Mouse (Mus musculus) c-Kit-positive CD71-positive TER-119-positive erythroid progenitor cells, embryonic 14.5 days (primary cell): Measurements from ENCODE around the gene Fam221b.

ENCODE experiments used
- DNase-seq: peaks from one replicate; pipeline ENCODE4 v3.0.0-alpha.2; 2013; ENCODE audit warnings: low spot score

The Fam221b gene

DNA sequence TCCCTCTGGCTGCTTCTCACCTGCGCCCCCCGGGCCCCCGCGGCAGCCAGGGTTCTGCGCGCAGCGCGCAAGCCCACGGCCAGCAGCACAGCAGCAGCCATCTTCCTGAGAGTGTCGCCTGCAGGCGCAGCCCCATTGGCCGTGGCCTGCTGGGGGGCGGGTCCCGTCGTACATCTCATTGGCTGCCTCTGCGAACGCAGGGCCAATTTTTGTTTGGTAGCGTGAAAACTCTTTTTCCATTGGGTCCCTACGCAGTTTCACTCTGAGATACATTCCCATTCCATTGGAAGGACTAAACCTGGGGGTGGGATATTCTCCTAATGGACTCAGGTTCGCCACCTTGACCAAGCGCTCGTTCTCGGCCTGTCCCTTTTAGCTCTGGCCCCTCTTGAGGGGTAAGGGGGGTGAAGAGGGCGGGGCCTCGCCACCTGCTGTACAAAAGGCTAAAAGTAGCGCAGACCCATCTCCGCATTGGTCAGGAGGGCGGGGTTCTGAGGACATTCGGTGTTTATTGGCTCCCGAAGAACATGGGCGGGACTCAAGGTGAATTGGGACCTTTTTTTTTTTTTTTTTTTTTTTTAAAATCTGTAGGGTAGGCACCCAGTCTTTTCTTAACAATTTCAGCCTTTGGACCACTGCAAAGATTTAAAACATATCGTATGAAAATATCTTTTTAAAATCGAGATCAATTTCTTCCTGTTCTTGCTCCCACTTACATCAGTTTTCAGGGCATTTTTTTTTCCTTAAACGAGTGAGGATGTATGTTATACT lies 12.4 kb downstream of the Fam221b start, which contains the start of gene Hint2:
Gene Hint2 (minus strand): TSS at position 128 of the 771 bp plus-strand sequence.
- DNase-seq: peak; percentile 93

DNA sequence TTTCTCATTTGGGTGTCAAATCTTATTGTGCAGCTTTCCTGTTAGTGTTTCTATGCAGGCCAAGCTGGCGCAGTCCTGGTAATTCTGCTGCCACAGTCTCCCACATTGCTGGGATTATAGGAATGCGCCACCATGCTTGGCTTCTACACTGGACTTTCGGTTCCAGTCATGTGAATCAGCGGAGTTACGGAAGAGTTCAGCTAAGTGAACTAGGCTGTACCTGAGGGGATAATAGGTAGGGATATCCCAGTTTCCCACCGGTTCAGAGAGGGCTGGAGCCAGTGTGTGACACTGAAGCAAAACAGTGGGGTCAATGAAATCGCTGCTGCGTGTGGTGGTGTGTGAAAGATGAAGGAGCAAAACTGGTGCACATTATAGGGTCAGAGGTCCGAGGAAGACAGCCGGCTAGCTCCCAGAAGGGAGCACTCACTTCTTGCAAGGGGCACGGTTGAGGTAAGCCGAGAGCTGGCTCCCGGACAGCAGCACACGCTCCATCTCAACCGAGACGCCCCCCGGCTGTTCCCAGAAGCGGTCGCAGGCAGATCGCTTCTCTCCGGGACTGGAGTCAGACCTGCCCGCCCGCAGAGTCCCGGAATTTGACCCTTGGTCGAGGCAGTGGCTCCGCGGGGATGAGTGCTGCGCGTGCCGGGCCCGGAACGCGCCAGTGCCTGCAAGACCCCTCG lies 13.1 kb downstream of the Fam221b start:
- DNase-seq: peak; percentile 27

DNA sequence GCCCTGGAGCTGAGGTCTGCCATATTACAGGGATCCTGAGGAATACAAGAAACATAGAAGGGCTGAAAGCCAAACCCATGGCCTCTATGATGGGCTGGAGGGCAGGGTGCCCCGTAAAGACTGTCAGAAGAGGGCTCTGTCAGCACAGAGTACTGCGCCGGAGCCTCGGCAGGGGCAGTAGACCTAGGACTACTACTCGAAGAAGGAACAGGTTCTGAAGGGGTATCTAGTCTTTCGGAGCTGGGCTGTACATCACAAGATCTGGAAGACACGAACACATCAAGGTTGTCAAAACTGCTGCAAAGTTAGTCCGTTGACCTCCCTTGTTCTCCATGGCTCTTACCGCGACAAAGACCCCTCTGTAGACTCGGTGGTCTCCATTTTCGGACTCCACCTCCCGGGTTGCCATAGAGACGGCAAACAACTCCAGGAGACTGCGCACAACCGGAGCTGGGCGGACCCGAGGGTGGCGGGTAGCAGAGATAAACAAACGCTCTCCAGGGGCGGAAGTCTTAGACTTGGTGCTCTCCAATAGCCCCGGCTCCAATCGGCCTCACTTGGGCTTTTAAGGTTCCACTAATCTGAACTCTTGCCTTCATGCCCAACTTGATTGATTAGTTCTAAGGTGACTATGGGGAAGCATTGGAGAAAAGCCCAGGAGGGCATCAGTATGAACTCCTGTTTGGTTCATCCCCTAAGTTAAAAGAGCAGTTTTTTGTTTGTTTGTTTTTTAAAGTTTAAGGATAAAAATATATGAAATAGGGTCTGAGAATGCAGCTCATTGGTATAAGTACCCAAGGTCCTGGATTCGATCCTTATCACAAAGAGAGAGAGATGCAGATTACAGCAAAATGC lies 15.6 kb downstream of the Fam221b start, which contains the start of gene Spag8:
Gene Spag8 (minus strand): TSS at position 434 of the 855 bp plus-strand sequence.
- DNase-seq: peak; percentile 57

DNA sequence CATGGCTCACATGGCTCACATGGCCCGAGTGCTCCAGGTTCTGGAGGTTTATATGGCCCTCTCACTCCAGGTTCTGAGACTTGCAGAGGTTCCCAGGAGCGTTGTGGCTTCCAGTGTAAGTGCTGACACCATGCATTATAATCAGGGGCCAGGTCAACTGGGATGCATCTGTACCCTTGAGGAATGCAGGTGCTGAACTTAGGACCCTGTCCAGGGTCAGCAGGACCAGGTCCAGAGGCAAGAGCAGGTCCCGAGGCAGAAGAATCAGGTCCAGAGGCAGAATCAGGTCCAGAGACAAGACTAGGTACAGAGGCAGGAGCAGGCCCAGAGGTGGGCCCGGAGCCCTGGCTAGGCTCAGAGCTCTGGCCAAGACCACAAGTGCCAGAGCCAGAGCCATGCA lies 16.2 kb downstream of the Fam221b start:
- no peak for DNase-seq

DNA sequence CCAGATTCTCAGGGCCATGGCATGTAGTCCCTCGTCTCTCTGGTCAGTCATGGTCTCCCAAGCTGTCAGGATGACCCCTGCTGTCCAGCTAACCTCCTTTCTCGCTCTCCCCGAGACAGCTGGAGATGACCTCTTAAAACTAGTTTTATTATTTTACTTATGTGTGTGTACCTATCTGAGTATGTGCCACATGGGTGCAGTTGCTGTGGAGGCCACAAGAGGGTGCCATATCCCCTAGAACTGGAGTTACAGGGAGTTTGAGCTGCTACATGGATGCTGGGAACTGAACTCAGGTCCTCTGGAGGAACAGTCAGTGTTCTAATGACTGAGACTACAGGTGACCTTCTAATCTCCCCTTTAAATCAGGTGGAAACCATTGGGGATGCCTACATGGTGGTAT lies 19.2 kb downstream of the Fam221b start:
- no peak for DNase-seq

DNA sequence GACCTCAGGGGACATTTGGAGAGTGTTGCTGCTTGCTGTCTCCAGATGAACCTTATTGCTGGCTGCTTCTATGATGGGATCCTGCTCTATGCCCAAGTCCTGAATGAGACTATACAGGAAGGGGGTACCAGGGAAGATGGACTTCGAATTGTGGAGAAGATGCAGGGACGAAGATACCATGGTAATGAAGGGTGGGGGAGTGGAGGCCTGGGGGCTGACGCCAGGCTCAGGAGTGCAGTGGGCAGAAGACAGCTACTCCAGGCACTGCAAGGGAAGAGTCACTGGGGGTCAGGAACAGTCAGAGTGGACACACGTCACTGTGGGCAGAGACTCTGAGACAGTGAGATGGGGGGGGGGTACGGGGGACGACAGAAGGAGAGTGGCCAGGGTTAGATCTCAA lies 28.5 kb downstream of the Fam221b start:
- no peak for DNase-seq

DNA sequence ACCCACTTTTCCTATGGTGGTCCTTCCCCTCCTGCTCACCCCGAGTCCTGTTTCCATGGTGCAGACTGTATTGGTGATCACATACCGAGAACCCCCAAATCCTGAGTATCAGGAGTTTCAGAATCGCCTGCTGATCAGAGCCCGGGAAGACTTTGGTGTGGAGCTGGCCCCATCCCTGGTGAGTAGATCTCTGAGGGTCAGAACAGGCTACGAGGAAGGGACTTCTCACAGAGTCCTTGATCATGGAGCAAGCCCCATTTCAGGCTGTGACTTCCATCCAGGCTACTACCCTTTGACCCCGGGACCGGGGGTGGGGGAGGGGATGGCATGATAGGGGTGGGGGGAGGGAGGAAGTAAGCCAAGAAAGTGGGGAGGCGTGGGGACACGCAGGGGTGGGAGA lies 28.9 kb downstream of the Fam221b start:
- DNase-seq: no peak

DNA sequence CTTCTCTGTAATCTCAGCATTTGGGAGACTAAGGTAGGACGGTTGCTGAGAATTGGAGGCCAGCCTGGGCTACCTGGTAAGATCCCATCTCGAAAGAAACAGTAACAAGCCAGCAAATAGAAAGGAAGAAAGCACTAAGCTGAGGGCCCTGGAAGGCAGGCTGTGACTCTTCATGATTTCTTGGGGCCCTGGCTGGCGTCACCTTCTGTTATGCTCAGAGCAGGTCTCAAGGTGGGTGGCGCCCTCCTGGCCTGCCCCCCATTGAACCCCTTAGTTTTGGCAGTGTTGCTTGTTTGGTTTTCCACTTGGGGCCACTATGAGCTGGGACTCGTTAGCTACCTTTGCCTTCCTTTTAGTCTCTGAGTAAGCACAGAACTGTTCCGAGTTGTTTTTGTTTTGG lies 32.2 kb downstream of the Fam221b start:
- DNase-seq: no peak

DNA sequence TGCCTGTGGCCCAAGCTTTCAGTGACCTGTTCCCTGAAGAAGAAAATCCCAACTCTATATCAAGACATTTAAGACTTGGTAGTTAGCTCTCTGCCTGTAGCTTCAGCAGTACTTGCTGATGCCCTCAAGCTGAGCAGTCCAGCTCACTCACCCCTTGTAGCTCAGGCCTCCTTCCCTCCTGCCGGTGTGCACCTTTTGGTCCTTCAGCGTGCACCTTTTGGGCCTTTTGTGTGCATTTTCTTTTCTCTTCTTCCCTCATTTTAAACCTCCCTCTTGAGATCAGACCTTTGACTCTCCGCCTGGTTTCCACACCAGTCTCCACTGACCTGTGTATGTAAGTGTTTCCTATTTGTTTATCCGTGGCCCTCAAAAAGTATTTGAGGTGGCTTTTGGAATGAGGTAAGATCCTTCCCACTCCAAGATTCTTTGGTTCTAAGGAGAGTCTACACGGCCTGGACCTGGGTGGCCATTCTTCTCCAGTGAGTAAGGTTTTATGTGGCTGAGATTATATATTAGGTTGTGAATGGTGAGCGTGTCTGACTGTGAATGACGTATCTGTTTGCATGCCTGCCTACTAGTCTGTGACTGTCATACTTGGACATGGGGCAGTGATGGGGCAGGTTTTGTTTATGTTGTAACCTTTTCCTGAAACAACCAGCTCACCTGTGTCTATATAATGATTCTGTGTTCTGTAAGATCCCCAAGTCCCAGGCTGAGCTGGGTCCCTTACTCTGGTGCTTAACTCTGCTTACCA lies 34.1 kb downstream of the Fam221b start:
- no peak for DNase-seq

DNA sequence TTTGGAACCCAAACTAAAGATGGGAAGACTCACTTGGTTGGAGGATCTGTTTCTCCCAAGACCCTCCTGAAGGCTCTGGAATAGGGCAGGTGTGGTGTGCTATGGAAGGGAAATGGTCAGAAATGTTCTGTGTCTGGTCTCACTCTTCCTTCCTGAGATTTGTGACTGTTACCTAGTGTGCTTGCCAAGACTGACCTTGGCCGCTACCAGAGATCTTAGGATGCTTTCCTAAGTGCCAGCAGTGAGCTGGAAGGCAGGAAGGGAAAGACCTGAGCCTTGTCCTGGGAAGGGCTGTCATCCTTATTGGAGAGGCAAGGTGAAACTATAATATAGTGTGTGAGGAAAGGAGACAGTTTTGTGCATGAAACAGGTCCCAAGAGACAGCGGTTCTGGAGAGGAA lies 35.2 kb downstream of the Fam221b start:
- no peak for DNase-seq

DNA sequence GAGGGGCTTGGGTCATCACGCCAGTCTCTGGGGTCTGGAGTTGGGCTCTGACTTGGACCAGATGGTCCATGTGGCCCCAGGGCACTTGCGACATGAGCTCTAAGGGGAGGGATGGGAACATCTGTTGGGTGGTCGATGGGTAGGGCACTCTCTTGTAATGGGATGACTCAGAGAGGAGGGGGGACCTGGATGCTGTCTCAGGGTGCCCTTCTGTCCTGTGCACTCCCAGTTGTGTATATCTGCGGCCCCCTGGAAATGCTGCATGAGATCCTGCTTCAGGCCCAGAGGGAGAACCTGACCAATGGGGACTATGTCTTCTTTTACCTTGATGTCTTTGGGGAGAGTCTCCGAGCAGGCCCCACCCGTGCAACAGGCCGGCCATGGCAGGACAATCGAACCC lies 35.6 kb downstream of the Fam221b start:
- DNase-seq: no peak

DNA sequence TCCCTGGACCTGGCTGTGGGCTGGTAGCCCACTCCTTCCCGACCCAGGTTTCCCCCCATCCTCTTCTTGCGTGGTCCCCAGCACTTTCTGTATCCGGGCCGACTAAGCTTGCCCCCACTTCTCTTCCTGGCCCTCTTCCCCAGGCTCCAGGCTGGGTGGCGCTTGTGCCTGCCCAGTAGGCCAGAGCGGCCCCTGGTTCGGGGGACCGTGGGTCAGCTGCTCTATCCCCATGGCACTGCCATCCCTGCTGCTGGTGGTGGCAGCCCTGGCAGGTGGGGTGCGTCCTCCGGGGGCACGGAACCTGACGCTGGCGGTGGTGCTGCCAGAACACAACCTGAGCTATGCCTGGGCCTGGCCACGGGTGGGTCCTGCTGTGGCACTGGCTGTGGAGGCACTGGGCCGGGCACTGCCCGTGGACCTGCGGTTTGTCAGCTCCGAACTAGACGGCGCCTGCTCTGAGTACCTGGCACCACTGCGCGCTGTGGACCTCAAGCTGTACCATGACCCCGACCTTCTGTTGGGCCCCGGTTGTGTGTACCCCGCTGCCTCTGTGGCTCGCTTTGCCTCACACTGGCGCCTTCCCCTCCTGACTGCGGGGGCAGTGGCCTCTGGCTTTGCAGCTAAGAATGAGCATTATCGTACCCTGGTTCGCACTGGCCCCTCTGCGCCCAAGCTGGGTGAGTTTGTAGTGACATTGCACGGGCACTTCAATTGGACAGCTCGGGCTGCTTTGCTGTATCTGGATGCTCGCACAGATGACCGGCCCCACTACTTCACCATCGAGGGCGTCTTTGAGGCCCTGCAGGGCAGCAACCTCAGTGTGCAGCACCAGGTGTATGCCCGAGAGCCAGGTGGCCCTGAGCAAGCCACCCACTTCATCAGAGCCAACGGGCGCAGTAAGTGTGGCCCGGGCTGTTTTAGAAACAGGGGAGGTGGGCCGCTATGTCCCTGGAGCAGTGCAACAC lies 36.7 kb downstream of the Fam221b start:
- DNase-seq: no peak

DNA sequence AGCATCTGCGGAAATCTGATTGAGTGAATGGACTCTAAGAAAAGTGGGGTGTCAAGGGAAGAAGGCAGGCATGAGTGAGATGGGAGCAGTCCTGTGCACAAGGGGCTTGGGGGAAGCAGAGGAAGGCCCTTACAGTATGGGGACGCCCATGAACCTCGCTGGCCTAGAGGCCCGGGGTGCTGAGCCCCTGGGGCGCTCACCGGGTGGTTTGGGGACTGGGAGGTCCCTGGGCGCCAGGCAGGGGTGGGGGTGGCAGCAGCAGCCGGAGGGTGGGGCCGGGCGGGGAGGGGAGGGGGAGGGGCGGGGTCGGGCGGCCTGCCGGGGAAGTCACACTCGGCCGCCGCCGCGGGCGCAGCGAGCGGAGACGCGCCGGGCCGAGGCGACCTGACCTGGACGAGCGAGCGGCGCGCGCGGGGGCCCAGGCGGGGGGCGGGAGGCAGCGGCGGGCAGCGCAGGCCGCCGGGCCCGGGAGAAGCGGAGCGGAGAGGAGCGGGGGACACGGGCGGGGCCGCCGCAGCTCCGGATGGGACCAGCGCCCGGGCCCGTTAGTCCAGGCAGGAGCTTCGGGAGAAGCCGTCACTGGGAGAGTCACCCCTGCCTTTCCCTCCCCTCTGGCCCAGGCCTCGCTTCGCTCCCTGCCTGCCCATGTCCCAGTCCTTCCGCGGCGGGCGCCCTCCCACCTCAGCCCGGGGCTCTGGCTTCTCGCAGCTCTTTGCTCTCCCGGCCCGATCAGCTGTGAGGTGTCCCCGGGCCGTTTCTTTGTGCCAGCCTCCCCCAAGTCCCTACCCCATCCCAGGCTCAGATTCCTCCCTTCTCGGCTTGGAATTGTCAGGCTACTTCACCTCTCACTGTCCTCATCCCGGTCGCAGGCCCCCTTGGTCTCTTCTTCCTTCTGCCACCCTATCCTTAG lies 37.6 kb downstream of the Fam221b start, which contains the start of gene Npr2:
Gene Npr2 (plus strand): TSS at position 890 of the 910 bp plus-strand sequence.
- no peak for DNase-seq

DNA sequence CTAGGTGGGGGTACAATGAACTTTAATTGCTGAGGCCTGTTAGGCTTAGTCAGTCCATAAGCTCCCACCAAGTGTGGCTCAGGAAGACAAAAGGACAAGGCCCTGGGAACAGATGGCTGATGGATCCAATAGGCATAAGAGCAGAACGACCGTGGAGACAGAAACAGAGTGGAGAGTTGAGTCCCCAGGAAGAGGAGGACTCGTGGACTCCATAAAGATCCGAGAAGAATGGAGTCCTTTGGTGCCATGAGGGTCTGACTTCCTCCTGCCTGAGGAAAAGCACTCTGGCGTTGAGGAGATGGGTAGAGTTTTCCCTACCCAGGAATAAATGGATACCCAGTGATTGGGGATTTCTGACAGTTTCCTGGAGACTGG lies 38.3 kb downstream of the Fam221b start:
- no peak for DNase-seq

DNA sequence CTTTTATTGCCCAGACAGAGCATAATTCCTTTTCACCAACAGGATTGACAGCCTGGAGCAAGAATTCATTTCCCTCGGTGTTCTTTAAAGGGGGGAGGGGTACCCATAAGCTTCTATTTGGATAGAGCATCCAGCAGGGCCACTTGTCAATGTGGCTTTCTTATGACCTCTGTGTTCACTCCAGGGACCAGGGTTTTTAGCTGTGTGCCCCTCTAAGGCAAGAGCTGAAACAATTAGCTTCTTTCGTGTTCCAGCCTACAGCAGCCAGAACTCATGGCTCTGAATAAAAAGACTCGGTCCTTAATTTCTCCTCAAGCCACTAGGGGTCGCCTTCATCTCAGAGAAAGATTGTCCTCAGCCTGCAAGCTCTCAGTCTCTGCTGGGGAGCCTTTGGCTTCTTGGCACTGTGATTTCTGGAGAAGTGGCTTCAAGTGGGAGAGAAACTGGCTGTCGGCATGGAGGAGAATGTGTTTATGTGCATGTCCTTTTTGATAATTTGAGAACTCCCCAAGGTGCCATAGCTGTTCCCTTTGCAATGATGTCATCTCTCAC lies 38.8 kb downstream of the Fam221b start:
- DNase-seq: peak; percentile 80

DNA sequence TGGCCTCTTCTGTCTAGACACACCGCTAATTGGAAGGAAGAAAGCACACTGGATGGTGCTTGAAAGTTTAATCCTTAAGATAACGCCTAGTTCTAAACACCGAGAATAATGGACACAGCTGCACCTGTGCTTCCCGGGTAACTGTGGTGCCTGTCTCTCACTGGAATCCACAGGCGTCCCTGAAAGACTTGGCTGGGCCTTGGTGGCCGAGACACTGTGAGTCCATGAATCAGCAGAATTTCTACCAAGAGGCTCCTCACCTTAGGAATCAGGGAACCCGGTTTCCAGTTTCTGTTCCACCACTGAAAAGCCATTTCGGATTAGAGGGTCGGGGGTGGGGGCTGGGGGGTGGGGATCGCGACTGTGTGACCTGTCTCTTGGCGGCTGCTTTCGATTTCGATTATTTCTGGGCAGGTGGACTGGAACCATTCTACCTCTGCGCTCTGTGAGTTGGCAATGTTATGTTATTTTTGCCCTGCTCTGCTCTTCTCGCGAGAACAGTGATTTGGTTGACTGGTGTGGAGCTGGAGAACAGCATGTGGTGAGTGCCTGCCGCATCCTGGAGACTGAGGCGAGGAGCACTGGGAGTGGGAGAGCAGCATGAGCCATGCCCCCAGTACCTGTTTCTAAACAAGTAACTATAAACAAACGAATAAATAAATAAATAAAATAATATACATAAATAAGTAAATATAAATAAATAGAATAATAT lies 39.7 kb downstream of the Fam221b start:
- peak; percentile 34 for DNase-seq

DNA sequence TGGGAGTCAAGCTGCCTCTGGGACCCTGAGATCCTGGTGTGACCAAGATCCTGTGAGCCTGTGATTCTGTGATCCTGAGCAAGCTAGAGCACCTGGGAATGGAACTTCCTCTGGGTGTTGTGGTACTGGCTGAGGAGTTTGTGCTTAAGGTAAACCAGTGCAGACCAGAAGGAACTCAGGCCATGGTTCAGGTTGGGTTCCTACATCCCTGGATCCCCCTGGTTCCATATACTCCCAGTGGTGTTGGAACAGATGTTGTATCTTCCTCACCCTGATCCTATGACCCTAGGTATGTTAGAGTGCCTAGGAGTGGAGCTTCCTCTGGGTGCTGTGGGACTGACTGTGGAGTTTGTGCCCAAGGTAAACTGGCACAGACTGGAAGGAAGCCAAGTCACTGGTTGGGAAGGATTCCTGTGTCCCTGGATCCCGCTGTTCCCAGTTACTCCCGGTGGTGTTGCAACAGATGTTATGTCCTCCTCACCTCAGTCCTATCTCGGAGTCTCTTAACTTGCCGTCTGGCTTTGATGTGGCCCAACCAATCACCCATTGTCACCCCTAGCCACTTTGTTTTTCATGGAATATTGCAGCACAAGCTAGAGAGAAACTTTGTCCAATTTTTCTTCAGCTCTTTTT lies 48.7 kb downstream of the Fam221b start:
- no peak for DNase-seq
